In the genomic region with DNA sequence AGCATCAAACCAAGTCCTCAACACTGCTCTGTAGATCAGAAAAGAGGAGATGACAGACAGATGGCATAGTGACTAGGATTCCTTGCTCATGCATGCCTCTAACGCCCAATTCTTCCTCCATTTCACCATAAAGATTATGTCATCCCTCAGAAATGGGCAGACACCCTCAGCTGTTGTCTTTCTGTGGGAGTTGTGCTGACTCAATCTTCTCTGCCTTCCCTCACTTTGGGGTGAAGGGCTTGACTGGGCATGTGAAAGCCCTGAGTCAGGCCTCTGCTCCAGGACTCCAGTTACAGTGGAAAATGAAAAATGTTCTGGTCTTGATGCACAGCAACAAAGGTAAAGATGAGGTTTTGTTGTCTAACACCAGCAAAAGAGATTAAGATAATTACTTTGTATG, we compare ENCODE assay signal across 33 mouse cellular contexts. TPM values are rescaled to one million over a fixed set of nuclear protein-coding genes. Genes with fewer than 3 reads are reported as not detected.
"Had no signal": no experiment of that assay in that cellular context is flagged by ENCODE, and none has a peak within 500 bp of the region (broad histone marks: within the 10 kb centered on the region; RNA-seq: fewer than 3 reads in every experiment).

No protein-coding gene starts in this region.

- H3K27ac ChIP-seq: heart, embryonic 13.5 days; heart, embryonic 15.5 days; hindbrain, embryonic 13.5 days; hindbrain, embryonic 15.5 days; hindbrain, postnatal 0 days; kidney, embryonic 15.5 days; kidney, postnatal 0 days; left cerebral cortex, adult 2 months; limb, embryonic 10.5 days; limb, embryonic 12.5 days; liver, embryonic 13.5 days; liver, embryonic 15.5 days had no signal

- H3K36me3 ChIP-seq: heart, embryonic 13.5 days; heart, embryonic 15.5 days; hindbrain, embryonic 13.5 days; hindbrain, embryonic 15.5 days; kidney, embryonic 15.5 days; limb, embryonic 10.5 days; limb, embryonic 12.5 days; liver, embryonic 13.5 days; liver, embryonic 15.5 days had no signal

- ATAC-seq: hindbrain, postnatal 0 days; intestine, embryonic 16.5 days; liver, postnatal 0 days had no signal

- H3K9me3 ChIP-seq: heart, embryonic 13.5 days; heart, embryonic 15.5 days; hindbrain, embryonic 13.5 days; hindbrain, embryonic 15.5 days; kidney, embryonic 15.5 days; limb, embryonic 10.5 days; limb, embryonic 12.5 days; liver, embryonic 15.5 days had no signal

- H3K9ac ChIP-seq: heart, embryonic 13.5 days; heart, embryonic 15.5 days; hindbrain, embryonic 13.5 days; hindbrain, embryonic 15.5 days; kidney, embryonic 15.5 days; limb, embryonic 12.5 days; liver, embryonic 13.5 days; liver, embryonic 15.5 days; liver, postnatal 0 days had no signal

- H3K4me3 ChIP-seq: heart, embryonic 13.5 days; heart, embryonic 15.5 days; hindbrain, embryonic 13.5 days; hindbrain, embryonic 15.5 days; kidney, embryonic 15.5 days; left cerebral cortex, adult 2 months; limb, embryonic 10.5 days; limb, embryonic 12.5 days; liver, embryonic 13.5 days; liver, embryonic 15.5 days had no signal

- H3K4me1 ChIP-seq: heart, embryonic 15.5 days; kidney, embryonic 15.5 days; limb, embryonic 10.5 days; limb, embryonic 12.5 days; liver, embryonic 13.5 days; liver, embryonic 15.5 days had no signal

- H3K4me2 ChIP-seq: heart, embryonic 11.5 days; heart, embryonic 13.5 days; heart, embryonic 15.5 days; hindbrain, embryonic 13.5 days; hindbrain, embryonic 15.5 days; kidney, embryonic 15.5 days; limb, embryonic 12.5 days; liver, embryonic 11.5 days; liver, embryonic 13.5 days; liver, embryonic 15.5 days had no signal

- DNase-seq: gastrocnemius, postnatal 14 days; gastrocnemius, postnatal 36 days; heart, adult 18-20 months; heart, postnatal 14 days; heart, postnatal 36 days; kidney, adult 11 months; kidney, adult 2 months; kidney, adult 9 months; kidney, postnatal 14 days; kidney, postnatal 36 days; layer of hippocampus, adult 9-11 months; layer of hippocampus, postnatal 36 days; liver; liver, embryonic 13.5 days; liver, postnatal 0 days had no signal

- H3K27me3 ChIP-seq: heart, embryonic 13.5 days; heart, embryonic 15.5 days; hindbrain, embryonic 13.5 days; hindbrain, embryonic 15.5 days; kidney, embryonic 15.5 days; limb, embryonic 12.5 days; liver, embryonic 13.5 days; liver, embryonic 15.5 days had no signal

RNA-seq across cellular contexts. Expression of gene Gm10220, which starts 48.6 kb away (rescaled TPM):
- polyA plus RNA-seq: gonadal fat pad, adult 2 months; heart, embryonic 11.5 days; heart, postnatal 0 days; hindbrain, embryonic 13.5 days; intestine, embryonic 14.5 days; intestine, embryonic 16.5 days; kidney, adult 2 months; kidney, embryonic 15.5 days; kidney, postnatal 0 days; large intestine, adult 2 months; limb, embryonic 10.5 days; liver, embryonic 11.5 days; liver, embryonic 13.5 days; liver, embryonic 15.5 days; liver, postnatal 0 days had no signal
